Mouse (Mus musculus) G1E-ER4 (cell line): ENCODE measurements around the gene Magi1. TPM values are rescaled to one million over a fixed set of nuclear protein-coding genes. Genes with fewer than 3 reads are reported as not detected.

ENCODE experiments used
- GATA1 ChIP-seq: IDR thresholded peaks from one replicate; pipeline ENCODE4 v1.8.0; 2012; ENCODE audit warnings: low read length, inconsistent platforms
- polyA plus RNA-seq: library from polyadenylated mRNA; stranded (reverse); fragments of >175 nt; gene quantifications from 2 replicates; pipeline ENCODE4 v1.2.3, GENCODE M21; 2012

Magi1 gene
- polyA plus RNA-seq, 1 experiment, result 1.0 TPM

GRCm38 (mm10) chr6:94125144-94125543, 158.6 kb downstream of the Magi1 start:
- no peak for TF ChIP-seq GATA1

DNA sequence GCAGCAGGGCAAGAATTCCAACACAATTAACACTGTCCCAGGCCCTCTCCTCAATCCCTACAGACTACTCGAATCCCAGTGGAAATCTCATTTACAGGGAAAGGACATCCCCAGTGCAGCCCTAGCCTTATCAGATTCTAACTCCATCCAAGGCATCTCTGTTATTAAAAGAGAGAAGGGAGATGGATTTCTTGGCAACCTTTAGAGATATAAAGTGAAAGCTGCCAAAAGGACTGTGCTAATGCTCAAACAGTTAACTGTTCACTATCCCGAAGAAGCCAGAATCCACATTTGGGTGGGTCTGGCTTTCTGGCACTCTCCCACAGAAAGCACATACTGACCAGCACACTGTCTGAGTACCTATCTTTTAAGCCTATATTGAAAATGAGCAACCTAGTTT, 159.4 kb downstream of the Magi1 start:
- TF ChIP-seq GATA1, result no peak

- no peak for TF ChIP-seq GATA1
Observed at GRCm38 (mm10) chr6:94122566-94123150, 161.1 kb downstream of the Magi1 start.

GRCm38 (mm10) chr6:94121488-94121887, 162.2 kb downstream of the Magi1 start:
- TF ChIP-seq GATA1, result no peak

DNA sequence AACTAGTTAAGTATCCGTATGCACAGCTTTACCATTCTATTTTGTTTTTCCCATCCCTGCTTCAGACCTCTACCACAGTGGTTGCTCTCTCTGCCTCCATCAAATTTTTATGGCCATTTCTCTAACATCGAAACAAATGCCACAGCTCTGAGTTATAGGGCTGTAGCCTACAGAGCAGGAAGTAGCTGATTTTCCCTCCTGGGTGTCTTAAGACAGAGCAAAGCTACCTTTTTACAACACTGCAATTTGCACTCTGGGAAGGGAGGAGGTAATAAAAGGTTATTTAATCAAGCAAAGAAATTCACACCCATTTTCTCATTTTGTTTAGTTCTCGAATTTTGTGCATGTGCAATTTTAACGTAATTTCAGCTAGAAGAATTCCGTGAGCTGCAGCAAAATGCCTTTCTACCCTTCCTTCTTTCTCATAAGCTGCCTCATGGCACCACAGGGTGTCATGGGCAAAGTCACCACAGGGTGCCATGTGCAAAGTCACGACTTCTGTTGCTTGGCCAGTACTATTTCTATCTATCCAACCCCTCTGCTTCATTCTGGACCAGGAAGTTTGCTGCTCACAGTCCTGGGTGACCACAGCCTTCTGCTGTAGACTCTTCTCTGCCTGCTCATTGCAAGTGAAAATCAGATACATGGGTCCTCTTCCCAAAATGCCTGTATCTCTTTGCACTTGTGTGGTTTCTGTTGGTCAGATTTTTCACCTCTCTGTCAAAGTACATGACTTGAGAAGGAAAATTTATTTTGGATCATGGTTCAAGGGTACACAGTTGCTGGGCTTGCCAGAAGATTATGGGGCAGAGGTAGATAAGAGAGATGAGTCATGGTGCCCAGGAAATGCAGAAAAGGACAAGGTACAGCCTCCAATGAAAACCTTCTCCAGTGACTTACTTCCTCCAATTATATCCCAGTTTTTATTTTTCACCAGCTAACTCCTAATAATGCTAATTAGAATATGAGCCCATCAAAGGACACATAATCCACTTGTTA, 167.0 kb downstream of the Magi1 start:
- TF ChIP-seq GATA1, result no peak

- no peak for TF ChIP-seq GATA1
Observed at GRCm38 (mm10) chr6:94111833-94112232, 171.9 kb downstream of the Magi1 start.

DNA sequence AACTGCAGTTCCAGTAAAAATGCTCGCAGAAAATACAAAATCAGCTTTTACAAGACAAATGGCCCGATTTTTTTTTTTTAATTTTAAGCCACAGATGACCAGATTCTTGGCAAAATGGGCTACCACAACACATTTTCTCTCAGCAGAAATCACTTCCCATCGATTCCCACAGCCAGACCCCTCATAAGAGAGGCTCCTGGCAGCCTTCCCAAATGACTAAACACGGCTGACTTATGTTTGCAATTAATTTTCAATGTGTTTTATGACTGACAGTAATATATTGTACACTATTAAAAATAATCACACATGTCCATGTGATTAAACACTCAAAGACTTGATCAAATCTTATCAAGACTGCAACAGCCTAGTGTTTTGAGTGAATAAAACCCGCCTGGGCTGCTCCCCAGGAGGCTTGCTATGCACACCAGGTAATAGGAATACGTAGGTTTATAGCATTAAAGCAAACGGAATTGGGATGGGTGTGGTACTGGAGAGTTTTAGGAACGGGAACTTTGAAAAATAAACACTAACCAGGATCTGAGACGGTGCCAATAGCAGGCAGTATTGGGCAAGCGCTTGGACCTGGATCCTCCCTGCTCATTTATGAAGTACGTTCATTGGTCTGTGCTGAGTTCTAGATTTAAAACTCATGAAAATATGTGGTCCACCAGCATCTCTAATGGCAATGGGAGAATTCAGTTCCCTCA, 176.2 kb downstream of the Magi1 start:
- TF ChIP-seq GATA1, result no peak

- no peak for TF ChIP-seq GATA1
Observed at GRCm38 (mm10) chr6:94103581-94103980, 180.1 kb downstream of the Magi1 start.

DNA sequence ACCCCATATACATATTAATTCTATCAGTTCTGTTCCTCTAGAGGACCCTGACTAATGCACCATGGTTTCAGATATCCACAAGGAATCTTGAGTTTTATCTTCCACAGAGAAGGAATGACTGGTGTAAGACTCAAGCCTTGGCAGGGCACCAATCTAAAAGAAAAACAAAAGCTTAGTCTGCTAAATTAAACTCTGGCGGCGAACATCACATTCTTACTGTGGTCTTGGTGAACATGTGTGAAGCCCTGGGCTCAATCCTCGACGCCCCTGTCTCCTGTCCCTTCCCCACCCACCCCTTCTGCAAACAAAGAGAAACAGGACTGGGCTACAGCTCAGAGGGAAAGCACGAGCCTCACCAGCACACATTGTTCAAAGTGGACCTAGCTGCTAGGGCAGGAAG, 182.5 kb downstream of the Magi1 start:
- TF ChIP-seq GATA1, result no peak

DNA sequence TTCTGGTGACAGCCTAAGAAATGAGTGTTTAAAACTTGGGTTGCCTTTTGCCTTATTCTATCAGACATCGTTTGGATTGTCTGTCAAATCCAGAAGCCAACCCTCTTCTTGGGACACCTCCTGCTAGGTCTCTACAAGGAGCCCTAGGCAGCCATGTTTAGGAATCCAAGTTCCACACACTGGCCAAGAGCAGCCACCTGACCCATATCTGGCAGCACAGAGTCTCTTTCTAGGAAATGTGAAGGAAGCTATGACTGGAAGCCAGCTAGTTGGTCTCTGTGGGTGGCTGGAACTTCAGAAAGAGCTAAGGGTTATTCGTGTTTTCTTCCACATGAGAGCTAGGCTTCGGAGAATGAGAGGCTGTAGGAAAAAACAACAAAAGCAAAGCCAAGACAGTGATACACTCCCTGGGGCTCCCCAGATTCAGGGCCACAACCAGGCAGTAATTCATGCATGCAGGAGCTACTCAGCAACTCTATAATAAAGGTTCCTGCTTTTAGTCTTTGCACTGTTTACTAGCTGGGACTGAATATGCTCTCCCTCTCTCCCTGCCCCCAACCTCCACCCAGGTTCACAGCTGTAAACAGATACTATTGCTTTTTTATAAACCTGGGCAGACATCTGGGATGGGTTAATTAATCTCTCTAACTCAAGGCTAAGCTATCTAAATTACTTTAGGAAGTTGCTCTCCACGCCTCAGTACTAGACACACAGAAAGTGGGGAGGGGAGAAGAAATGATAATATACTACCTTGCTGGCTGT, 188.6 kb downstream of the Magi1 start:
- TF ChIP-seq GATA1, result no peak

- TF ChIP-seq GATA1, result no peak
Observed at GRCm38 (mm10) chr6:94092969-94093597, 190.6 kb downstream of the Magi1 start.

GRCm38 (mm10) chr6:94092500-94092899, 191.2 kb downstream of the Magi1 start:
- TF ChIP-seq GATA1, result no peak

- TF ChIP-seq GATA1, result no peak
Observed at GRCm38 (mm10) chr6:94086855-94087254, 196.9 kb downstream of the Magi1 start.

GRCm38 (mm10) chr6:94084752-94085151, 199.0 kb downstream of the Magi1 start:
- TF ChIP-seq GATA1, result no peak

DNA sequence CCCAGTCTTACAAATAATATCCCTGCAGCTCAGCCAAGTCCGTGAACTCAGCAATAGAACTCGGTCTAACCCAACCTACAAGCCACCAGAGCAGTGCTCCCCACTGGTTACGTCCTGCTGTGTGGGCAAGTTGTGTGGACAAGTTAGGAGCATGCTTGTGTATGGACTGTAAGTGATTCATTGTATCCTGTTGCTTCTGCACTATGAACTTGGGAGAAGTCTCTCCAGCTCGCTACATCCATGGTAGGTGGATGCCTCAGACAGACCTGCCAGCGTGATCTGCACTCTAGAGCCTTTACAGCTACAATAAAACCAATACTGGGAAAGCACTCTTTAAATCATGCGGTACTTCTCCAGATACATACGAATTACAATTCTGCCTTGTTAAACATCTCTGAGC, 200.3 kb downstream of the Magi1 start:
- TF ChIP-seq GATA1, result no peak
